Mouse (Mus musculus) left cerebral cortex, postnatal 25 days (tissue): ENCODE measurements around the gene Ovol1. TPM values are rescaled to one million over a fixed set of nuclear protein-coding genes. Genes with fewer than 3 reads are reported as not detected.

Source experiments
- total RNA-seq, 2 experiments: library from RNA; stranded (reverse); gene quantifications; 2 replicates each; pipeline ENCODE4 v1.2.3; 2021

Ovol1 gene
- total RNA-seq, 2 experiments from 2014 or later = not detected

Other genes starting within 250 kb of the Ovol1 start
- gene Catsper1, start 224.9 kb downstream of the Ovol1 start, total RNA-seq = not detected
- 10 to 100 TPM; 21.2 to 23.9 TPM for gene Cst6, start 211.1 kb downstream of the Ovol1 start, total RNA-seq
- 10 to 100 TPM; 24.9 to 25.6 TPM for gene Eif1ad, start 193.9 kb downstream of the Ovol1 start, total RNA-seq
- 10 to 100 TPM; 83.4 to 84.4 TPM for gene Banf1, start 193.5 kb downstream of the Ovol1 start, total RNA-seq
- 10 to 100 TPM; 87.9 to 92.8 TPM for gene Sart1, start 171.9 kb downstream of the Ovol1 start, total RNA-seq
- not detected for gene Tsga10ip, start 158.1 kb downstream of the Ovol1 start, total RNA-seq
- 100 to 1,000 TPM; 197 to 233 TPM for gene Drap1, start 135.7 kb downstream of the Ovol1 start, total RNA-seq
- 10 to 100 TPM; 70.2 to 73.3 TPM for gene AI837181, start 135.5 kb downstream of the Ovol1 start, total RNA-seq
- not detected for gene Fosl1, start 113.1 kb downstream of the Ovol1 start, total RNA-seq
- 10 to 100 TPM; 26.4 to 27.9 TPM for gene Ccdc85b, start 102.8 kb downstream of the Ovol1 start, total RNA-seq
- 10 to 100 TPM; 81.9 to 92.9 TPM for gene Fibp, start 100.0 kb downstream of the Ovol1 start, total RNA-seq
- under 1 TPM; 0.73 to 0.80 TPM for gene Ctsw, start 92.1 kb downstream of the Ovol1 start, total RNA-seq
- 10 to 100 TPM; 15.2 to 16.4 TPM for gene Efemp2, start 86.7 kb downstream of the Ovol1 start, total RNA-seq
- gene Mus81, start 72.2 kb downstream of the Ovol1 start, total RNA-seq = 10 to 100 TPM; 30.7 to 30.9 TPM
- 1,000 to 10,000 TPM; 1,474 to 1,552 TPM for gene Cfl1, start 70.2 kb downstream of the Ovol1 start, total RNA-seq
- gene 1700020D05Rik, start 56.9 kb downstream of the Ovol1 start, total RNA-seq = 1 to 10 TPM; 5.1 to 7.7 TPM
- gene Snx32, start 50.1 kb downstream of the Ovol1 start, total RNA-seq = 10 to 100 TPM; 80.4 to 81.0 TPM
- gene Ap5b1, start 7.4 kb upstream of the Ovol1 start, total RNA-seq = 1 to 10 TPM; 5.2 to 6.4 TPM
- gene Rnaseh2c, start 41.2 kb upstream of the Ovol1 start, total RNA-seq = 10 to 100 TPM; 68.0 to 82.1 TPM
- 10 to 100 TPM; 83.9 to 93.4 TPM for gene Kat5, start 49.6 kb upstream of the Ovol1 start, total RNA-seq
- gene Rela, start 76.8 kb upstream of the Ovol1 start, total RNA-seq = 10 to 100 TPM; 20.5 to 20.6 TPM
- gene Sipa1, start 103.1 kb upstream of the Ovol1 start, total RNA-seq = 10 to 100 TPM; 14.5 to 18.7 TPM
- gene Map3k11, start 128.1 kb upstream of the Ovol1 start, total RNA-seq = 10 to 100 TPM; 16.1 to 17.2 TPM
- 10 to 100 TPM; 63.6 to 67.9 TPM for gene Pcnx3, start 128.3 kb upstream of the Ovol1 start, total RNA-seq
- not detected for gene Kcnk7, start 143.7 kb upstream of the Ovol1 start, total RNA-seq
- gene Ehbp1l1, start 165.7 kb upstream of the Ovol1 start, total RNA-seq = 10 to 100 TPM; 24.6 to 27.3 TPM
- gene Fam89b, start 169.0 kb upstream of the Ovol1 start, total RNA-seq = 10 to 100 TPM; 30.0 to 30.2 TPM
- 10 to 100 TPM; 27.0 to 31.6 TPM for gene Ltbp3, start 180.3 kb upstream of the Ovol1 start, total RNA-seq
- gene Scyl1, start 210.8 kb upstream of the Ovol1 start, total RNA-seq = 10 to 100 TPM; 82.0 to 86.8 TPM